Mouse (Mus musculus): ENCODE results near the gene Utf1. TPM values are rescaled to one million over a fixed set of nuclear protein-coding genes. Genes with fewer than 3 reads are reported as not detected.

Utf1 gene
- polyA plus RNA-seq, 1 experiment, result 1.1 TPM

DNA sequence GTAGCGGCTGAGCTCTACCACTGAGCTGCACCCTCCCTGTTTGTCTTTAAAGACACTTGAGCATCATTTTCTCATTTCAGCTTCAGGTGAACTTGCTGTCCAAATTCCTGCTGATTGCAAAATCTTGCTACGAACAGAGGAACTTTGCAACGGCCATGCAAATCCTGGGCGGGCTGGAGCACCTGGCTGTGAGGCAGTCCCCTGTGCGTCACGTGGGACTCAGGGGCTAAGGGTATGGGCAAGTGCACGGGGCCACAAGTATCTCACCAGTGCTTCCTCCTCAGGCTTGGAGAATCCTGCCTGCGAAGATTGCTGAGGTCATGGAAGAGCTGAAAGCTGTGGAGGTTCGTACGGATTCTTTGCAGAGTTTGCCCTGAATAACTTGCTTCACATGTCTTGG lies 6.9 kb upstream of the Utf1 start:
- no peak for TF ChIP-seq POLR2A (IDR thresholded peaks at IDR 0.05; ENCODE audit: low read depth, low read length)
- no peak for TF ChIP-seq CTCF (IDR thresholded peaks at IDR 0.05; ENCODE audit: extremely low read depth, insufficient read depth, insufficient read length, insufficient replicate concordance)
- no peak overlapping the region for H3K4me3 ChIP-seq (ENCODE audit: extremely low read depth, insufficient read depth, insufficient read length)
- WGBS, result 83% methylated on average over 10 of the region's 10 CpGs
- no peaks in the 10 kb centered on the region for H3K36me3 ChIP-seq (ENCODE audit: control insufficient read depth, insufficient read depth, low read length)
- H3K27ac ChIP-seq (ENCODE audit: insufficient read depth, low read length), result no peak overlapping the region
- H3K4me1 ChIP-seq (ENCODE audit: control insufficient read depth, insufficient read depth, insufficient read length), result no peaks in the 10 kb centered on the region
- no peak for DNase-seq (ENCODE audit: low read depth in 1 of 2, low spot score in 2 of 2)
- H3K27me3 ChIP-seq (ENCODE audit: control insufficient read depth, insufficient read depth, low read length), result no peaks in the 10 kb centered on the region

- Histone ChIP-seq H3K27ac (ENCODE audit: insufficient read depth, low read length) (no peak overlapping the region), H3K27me3 (ENCODE audit: control insufficient read depth, insufficient read depth, low read length) (no peaks in the 10 kb centered on the region), H3K4me3 (ENCODE audit: extremely low read depth, insufficient read depth, insufficient read length) (no peak overlapping the region), H3K36me3 (ENCODE audit: control insufficient read depth, insufficient read depth, low read length) (no peaks in the 10 kb centered on the region), H3K4me1 (ENCODE audit: control insufficient read depth, insufficient read depth, insufficient read length) (no peaks in the 10 kb centered on the region)
- WGBS, result 70% methylated on average over 3 of the region's 3 CpGs
- DNase-seq (ENCODE audit: low read depth in 1 of 2, low spot score in 2 of 2), result no peak
- TF ChIP-seq CTCF (IDR thresholded peaks at IDR 0.05; ENCODE audit: extremely low read depth, insufficient read depth, insufficient read length, insufficient replicate concordance) (no peak), POLR2A (IDR thresholded peaks at IDR 0.05; ENCODE audit: low read depth, low read length) (no peak)
Observed at GRCm38 (mm10) chr7:139937138-139937537, 6.5 kb upstream of the Utf1 start.

DNA sequence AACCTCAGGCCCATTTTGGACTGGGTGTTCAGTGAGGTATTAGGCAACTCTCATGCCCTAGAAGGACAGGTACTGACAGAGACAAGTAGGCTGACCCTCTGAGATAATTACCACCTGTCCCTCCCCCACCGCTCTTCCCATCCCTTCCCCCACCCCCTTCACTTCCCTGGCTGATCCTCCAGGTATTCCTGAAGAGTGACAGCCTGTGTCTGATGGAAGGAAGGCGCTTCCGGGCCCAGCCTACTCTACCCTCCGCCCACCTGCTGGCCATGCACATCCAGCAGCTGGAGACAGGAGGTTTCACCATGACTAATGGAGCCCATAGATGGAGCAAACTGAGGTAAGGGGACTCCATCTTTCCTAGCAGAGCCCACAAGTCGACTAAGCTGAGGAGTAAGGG lies 5.8 kb upstream of the Utf1 start:
- Histone ChIP-seq H3K27ac (ENCODE audit: insufficient read depth, low read length) (no peak overlapping the region), H3K4me3 (ENCODE audit: extremely low read depth, insufficient read depth, insufficient read length) (no peak overlapping the region), H3K4me1 (ENCODE audit: control insufficient read depth, insufficient read depth, insufficient read length) (no peaks in the 10 kb centered on the region), H3K27me3 (ENCODE audit: control insufficient read depth, insufficient read depth, low read length) (0 out of 2 replicates have a peak, but pooled peaks cover 2% of the 10 kb centered on the region), H3K36me3 (ENCODE audit: control insufficient read depth, insufficient read depth, low read length) (no peaks in the 10 kb centered on the region)
- no peak for DNase-seq (ENCODE audit: low read depth in 1 of 2, low spot score in 2 of 2)
- TF ChIP-seq POLR2A (IDR thresholded peaks at IDR 0.05; ENCODE audit: low read depth, low read length), result no peak
- no peak for TF ChIP-seq CTCF (IDR thresholded peaks at IDR 0.05; ENCODE audit: extremely low read depth, insufficient read depth, insufficient read length, insufficient replicate concordance)
- WGBS, result 64% methylated on average over 5 of the region's 5 CpGs

DNA sequence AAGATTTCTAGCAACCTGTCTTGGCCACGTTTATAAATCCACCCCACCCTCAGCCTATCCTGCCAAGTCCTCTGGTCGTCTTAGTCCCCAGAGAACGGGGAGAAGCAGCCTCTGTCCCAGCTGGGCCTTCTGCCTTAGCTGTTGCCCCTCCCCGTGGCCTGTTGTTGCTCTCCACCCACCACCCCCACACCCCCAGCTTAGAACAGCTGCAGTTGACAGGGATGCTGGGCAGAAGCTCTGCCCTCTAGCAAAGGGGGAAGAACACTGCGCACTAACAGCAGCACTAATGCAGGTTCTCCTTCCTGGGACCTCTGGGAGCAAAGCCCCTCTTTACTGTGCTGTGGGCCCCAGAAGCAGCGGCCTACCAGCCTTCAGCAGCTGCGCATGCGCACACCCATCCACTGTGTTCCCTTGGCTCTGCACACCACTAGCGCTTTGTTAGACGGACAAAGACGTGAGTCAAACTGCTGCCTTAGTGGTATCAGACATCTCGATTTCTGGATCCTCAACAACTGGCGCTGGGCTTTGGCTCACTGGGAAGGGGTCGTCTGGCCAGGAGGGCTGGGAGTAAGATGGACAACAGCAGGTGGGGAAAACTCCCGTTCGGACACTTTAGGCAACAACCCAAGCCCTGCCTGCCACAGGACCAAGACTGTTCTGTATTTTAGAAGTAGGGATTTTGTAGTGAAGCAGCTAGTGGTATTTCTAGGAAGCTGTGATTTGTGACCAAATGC lies 2.9 kb upstream of the Utf1 start:
- peaks cover 5% of the 10 kb centered on the region for H3K4me1 ChIP-seq (ENCODE audit: control insufficient read depth, insufficient read depth, insufficient read length)
- H3K36me3 ChIP-seq (ENCODE audit: control insufficient read depth, insufficient read depth, low read length), result no peaks in the 10 kb centered on the region
- no peak for DNase-seq (ENCODE audit: low read depth in 1 of 2, low spot score in 2 of 2)
- 67% methylated on average over 16 of the region's 16 CpGs for WGBS
- no peak overlapping the region for H3K27ac ChIP-seq (ENCODE audit: insufficient read depth, low read length)
- H3K4me3 ChIP-seq (ENCODE audit: extremely low read depth, insufficient read depth, insufficient read length), result no peak overlapping the region
- TF ChIP-seq CTCF (IDR thresholded peaks at IDR 0.05; ENCODE audit: extremely low read depth, insufficient read depth, insufficient read length, insufficient replicate concordance) (no peak), POLR2A (IDR thresholded peaks at IDR 0.05; ENCODE audit: low read depth, low read length) (no peak)
- peaks cover 17% of the 10 kb centered on the region for H3K27me3 ChIP-seq (ENCODE audit: control insufficient read depth, insufficient read depth, low read length)

DNA sequence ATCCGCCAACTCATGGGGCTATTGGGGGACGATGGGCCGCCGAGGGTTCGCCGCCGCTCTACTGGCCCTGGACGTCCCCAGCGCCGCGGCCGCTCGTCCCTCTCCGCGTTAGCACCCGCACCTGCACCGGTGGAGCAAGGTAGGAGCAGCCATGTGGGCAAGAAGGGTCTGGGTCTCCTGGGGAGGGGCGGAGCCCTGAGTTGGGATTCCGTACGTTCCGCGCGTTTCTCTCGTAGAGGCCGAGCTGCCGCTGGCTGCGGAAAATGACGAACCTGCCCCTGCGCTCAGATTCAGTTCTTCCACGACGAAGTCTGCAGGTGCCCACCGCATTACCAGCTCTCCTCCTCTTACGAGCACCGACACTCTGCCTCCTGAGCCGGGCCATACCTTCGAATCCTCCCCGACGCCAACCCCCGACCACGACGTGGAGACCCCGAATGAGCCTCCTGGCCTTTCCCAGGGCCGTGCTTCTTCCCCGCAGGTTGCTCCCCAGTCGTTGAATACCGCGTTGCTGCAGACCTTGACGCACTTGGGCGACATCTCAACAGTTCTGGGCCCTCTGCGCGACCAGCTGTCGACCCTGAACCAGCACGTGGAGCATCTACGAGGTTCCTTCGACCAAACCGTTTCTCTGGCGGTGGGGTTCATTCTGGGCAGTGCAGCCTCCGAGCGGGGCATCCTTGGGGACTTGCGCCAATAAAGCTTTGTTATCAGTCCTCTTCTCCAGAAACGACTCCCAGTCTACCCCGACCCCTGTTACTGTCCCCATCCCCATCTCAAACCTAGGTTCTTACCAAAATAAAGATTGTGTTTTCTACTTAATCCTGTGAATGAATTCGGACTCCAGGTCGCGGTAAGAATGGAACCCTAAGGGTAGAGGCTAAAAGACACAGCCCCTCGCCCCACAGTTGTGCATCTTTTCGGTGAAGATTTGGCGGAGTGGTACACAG lies 977 bp downstream of the Utf1 start:
- Histone ChIP-seq H3K27me3 (ENCODE audit: control insufficient read depth, insufficient read depth, low read length) (peaks cover 17% of the 10 kb centered on the region), H3K36me3 (ENCODE audit: control insufficient read depth, insufficient read depth, low read length) (no peaks in the 10 kb centered on the region), H3K4me1 (ENCODE audit: control insufficient read depth, insufficient read depth, insufficient read length) (peaks cover 5% of the 10 kb centered on the region), H3K4me3 (ENCODE audit: extremely low read depth, insufficient read depth, insufficient read length) (peak overlapping the region; percentile 52; the same call in 1 of the 2 replicates), H3K27ac (ENCODE audit: insufficient read depth, low read length) (no peak overlapping the region)
- WGBS, result 11% methylated on average over 68 of the region's 68 CpGs
- DNase-seq (ENCODE audit: low read depth in 1 of 2, low spot score in 2 of 2), result no peak
- no peak for TF ChIP-seq CTCF (IDR thresholded peaks at IDR 0.05; ENCODE audit: extremely low read depth, insufficient read depth, insufficient read length, insufficient replicate concordance)
- TF ChIP-seq POLR2A (IDR thresholded peaks at IDR 0.05; ENCODE audit: low read depth, low read length), result no peak

- TF ChIP-seq POLR2A (IDR thresholded peaks at IDR 0.05; ENCODE audit: low read depth, low read length) (no peak), CTCF (IDR thresholded peaks at IDR 0.05; ENCODE audit: extremely low read depth, insufficient read depth, insufficient read length, insufficient replicate concordance) (no peak)
- 66% methylated on average over 5 of the region's 5 CpGs for WGBS
- DNase-seq (ENCODE audit: low read depth in 1 of 2, low spot score in 2 of 2), result no peak
- no peaks in the 10 kb centered on the region for H3K36me3 ChIP-seq (ENCODE audit: control insufficient read depth, insufficient read depth, low read length)
- H3K27me3 ChIP-seq (ENCODE audit: control insufficient read depth, insufficient read depth, low read length), result peaks cover 17% of the 10 kb centered on the region
- H3K4me3 ChIP-seq (ENCODE audit: extremely low read depth, insufficient read depth, insufficient read length), result no peak overlapping the region
- H3K4me1 ChIP-seq (ENCODE audit: control insufficient read depth, insufficient read depth, insufficient read length), result peaks cover 5% of the 10 kb centered on the region
- no peak overlapping the region for H3K27ac ChIP-seq (ENCODE audit: insufficient read depth, low read length)
Observed at GRCm38 (mm10) chr7:139945516-139945915, 1.9 kb downstream of the Utf1 start.
